Mouse (Mus musculus): ENCODE results near the gene Clcnkb.

DNA sequence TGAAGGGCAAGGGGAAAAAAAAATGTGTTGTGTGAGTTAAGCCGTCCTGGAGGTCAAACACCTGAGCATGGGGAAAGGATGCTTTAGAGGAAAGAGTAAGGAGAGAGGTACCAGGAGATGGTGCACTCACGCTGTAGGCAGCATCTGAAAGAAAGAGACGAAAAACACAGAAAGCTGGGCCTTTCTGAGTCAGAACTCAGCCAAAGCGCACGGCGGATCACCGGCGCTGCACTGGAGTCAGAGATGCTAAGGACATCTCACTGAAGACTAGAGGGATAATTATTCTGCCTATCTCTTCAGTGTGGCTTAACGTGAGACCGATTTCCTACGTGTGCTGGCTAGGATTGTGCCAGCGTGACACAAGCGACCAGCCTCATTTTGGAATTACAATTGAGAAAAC lies 12.1 kb upstream of the Clcnkb start:
- TF ChIP-seq POLR2A (IDR thresholded peaks at IDR 0.05; ENCODE audit: borderline replicate concordance, insufficient read depth, low read length) (no peak), CTCF (IDR thresholded peaks at IDR 0.05; ENCODE audit: borderline replicate concordance, insufficient read depth, low read depth, low read length) (no peak)

Data from cerebellum, adult 2 months (tissue).